Mouse (Mus musculus) embryonic fibroblast, embryonic 13.5 days (primary cell): ENCODE data around the gene Plk5.

Experiments
- CTCF ChIP-seq: IDR thresholded peaks from 2 replicates; pipeline ENCODE4 v1.5.1; 2011; ENCODE audit warnings: mild to moderate bottlenecking, control low read depth, low read length, moderate library complexity, borderline replicate concordance; ENCODE audit not compliant: insufficient read depth
- POLR2A ChIP-seq: IDR thresholded peaks from 2 replicates; pipeline ENCODE4 v1.6.1; 2011; ENCODE audit warnings: low read depth, mild to moderate bottlenecking, control low read depth, low read length, moderate library complexity

DNA sequence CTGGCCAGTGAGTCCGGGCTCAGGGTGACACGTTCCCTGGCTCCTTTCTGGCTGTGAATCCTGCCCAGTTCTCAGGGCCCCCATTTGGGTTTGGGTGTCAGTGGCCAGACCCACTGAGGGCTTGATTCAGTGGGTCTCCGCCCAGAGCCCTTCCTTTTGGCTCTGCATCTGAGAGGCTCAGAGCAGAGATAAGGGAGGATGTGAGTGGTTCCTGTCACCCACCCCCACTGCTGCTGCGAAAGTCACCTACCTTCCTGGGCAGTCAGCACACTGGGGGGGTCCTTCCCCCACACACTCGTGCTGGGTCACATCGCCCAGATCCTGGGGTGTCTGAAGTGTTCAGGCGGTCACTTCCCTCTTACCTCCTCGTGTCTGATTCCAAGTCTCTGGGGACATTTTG lies 3.5 kb upstream of the Plk5 start:
- TF ChIP-seq CTCF (no peak), POLR2A (no peak)
